Mouse (Mus musculus): ENCODE measurements around the gene Ppp1r15b. TPM values are rescaled to one million over a fixed set of nuclear protein-coding genes. Genes with fewer than 3 reads are reported as not detected.
A peak's percentile ranks its signal among the peaks of the same experiment; 100 is the strongest.

Ppp1r15b gene
- polyA plus RNA-seq, 1 experiment from 2014 or later: 48.9 TPM

DNA sequence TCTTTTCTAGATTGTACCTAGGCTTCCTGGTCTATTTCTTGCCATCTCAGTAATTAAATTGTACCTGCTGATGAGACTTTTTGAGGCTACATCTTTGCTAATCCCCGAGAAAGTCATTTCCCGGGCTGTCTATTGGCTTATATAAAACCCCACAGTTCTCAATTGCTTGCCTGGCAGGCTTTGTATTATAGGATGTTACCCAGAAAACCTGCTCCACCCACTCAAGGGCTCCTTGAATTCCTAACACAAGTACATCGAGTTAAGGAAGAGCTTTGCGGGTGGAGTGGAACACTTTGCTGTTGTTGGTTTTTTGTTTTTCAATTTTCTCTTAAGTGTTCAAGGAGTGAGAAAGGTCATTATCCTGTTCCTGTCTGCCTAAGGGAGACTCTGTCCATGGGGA is 41.5 kb upstream of the Ppp1r15b start:
- H3K9ac ChIP-seq (ENCODE audit: low read depth, low read length): no peak overlapping the region
- no peaks in the 10 kb centered on the region for H3K36me3 ChIP-seq (ENCODE audit: control insufficient read depth, insufficient read depth)
- no peak for ATAC-seq (ENCODE audit: low read depth)
- peaks cover 8% of the 10 kb centered on the region for H3K4me1 ChIP-seq (ENCODE audit: control insufficient read depth, low read depth, low read length)
- 70% methylated on average over 4 of the region's 4 CpGs for WGBS (ENCODE audit: insufficient replicate concordance)
- H3K27me3 ChIP-seq (ENCODE audit: control insufficient read depth, insufficient read depth, low read depth, low read length): no peaks in the 10 kb centered on the region
- no peak overlapping the region for H3K4me3 ChIP-seq (ENCODE audit: low read depth, low read length)
- no peaks in the 10 kb centered on the region for H3K9me3 ChIP-seq (replicated peaks; ENCODE audit: control insufficient read depth, low read length)
- no peak overlapping the region for H3K4me2 ChIP-seq (ENCODE audit: low read depth, low read length)
- H3K27ac ChIP-seq (ENCODE audit: low read length): no peak overlapping the region

DNA sequence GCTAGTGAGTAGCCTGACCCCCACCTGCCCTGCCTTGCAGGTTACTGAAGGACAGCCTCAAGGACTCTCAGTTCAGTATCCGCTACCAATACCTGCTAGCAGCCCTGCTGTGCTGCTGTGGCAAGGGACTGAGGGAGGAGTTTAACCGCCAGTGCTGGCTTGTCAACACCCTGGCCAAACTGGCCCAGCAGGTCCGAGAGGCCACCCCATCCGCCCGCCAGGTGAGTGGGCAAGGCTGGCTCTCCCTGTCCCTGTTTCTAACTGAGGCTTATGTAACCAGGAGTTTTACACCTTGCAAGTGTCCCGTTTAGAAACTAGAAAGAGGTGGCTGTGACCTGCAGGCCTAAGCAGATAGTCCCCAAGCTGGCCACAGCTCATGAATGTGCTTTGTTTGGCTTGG is 40.3 kb upstream of the Ppp1r15b start:
- Histone ChIP-seq H3K36me3 (ENCODE audit: control insufficient read depth, insufficient read depth) (no peaks in the 10 kb centered on the region), H3K4me1 (ENCODE audit: control insufficient read depth, low read depth, low read length) (no peaks in the 10 kb centered on the region; the same call in 1 of the 2 replicates), H3K4me2 (ENCODE audit: low read depth, low read length) (no peak overlapping the region), H3K9ac (ENCODE audit: low read depth, low read length) (no peak overlapping the region), H3K9me3 (replicated peaks; ENCODE audit: control insufficient read depth, low read length) (no peaks in the 10 kb centered on the region), H3K27me3 (ENCODE audit: control insufficient read depth, insufficient read depth, low read depth, low read length) (no peaks in the 10 kb centered on the region), H3K27ac (ENCODE audit: low read length) (no peak overlapping the region), H3K4me3 (ENCODE audit: low read depth, low read length) (no peak overlapping the region)
- WGBS (ENCODE audit: insufficient replicate concordance): 62% methylated on average over 6 of the region's 6 CpGs
- ATAC-seq (ENCODE audit: low read depth): no peak

- 78% methylated on average over 8 of the region's 8 CpGs for WGBS (ENCODE audit: insufficient replicate concordance)
- H3K4me3 ChIP-seq (ENCODE audit: low read depth, low read length): no peak overlapping the region
- no peak for ATAC-seq (ENCODE audit: low read depth)
- no peaks in the 10 kb centered on the region for H3K27me3 ChIP-seq (ENCODE audit: control insufficient read depth, insufficient read depth, low read depth, low read length)
- no peaks in the 10 kb centered on the region for H3K9me3 ChIP-seq (replicated peaks; ENCODE audit: control insufficient read depth, low read length)
- no peak overlapping the region for H3K9ac ChIP-seq (ENCODE audit: low read depth, low read length)
- H3K4me1 ChIP-seq (ENCODE audit: control insufficient read depth, low read depth, low read length): no peaks in the 10 kb centered on the region; the same call in 1 of the 2 replicates
- no peak overlapping the region for H3K27ac ChIP-seq (ENCODE audit: low read length)
- no peaks in the 10 kb centered on the region for H3K36me3 ChIP-seq (ENCODE audit: control insufficient read depth, insufficient read depth)
- H3K4me2 ChIP-seq (ENCODE audit: low read depth, low read length): no peak overlapping the region
Observed at GRCm38 (mm10) chr1:133091483-133091882, 39.5 kb upstream of the Ppp1r15b start.

DNA sequence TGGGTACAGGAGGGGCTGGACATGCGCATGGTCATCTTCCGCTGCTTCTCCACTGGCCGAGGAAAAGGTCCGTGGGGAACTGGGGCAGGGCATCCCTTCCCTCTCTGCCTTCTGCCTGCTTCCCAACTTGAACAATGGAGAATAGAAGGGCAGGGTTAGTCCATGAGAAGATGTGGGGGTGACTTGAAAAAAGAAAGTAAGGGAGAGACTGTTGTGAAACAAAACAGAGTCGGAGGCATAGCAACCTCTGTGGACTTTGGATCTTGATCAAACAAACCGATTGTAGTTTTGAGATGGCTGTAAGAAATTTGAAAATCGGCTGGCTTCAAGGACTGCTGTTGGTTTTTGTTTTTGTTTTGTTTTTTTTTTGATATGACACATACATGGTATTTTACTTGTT is 37.2 kb upstream of the Ppp1r15b start:
- H3K4me1 ChIP-seq (ENCODE audit: control insufficient read depth, low read depth, low read length): no peaks in the 10 kb centered on the region; the same call in 1 of the 2 replicates

GRCm38 (mm10) chr1:133100980-133101798 is 29.8 kb upstream of the Ppp1r15b start:
- WGBS (ENCODE audit: insufficient replicate concordance): 39% methylated on average over 17 of the region's 17 CpGs

More for the DNA sequence above, 37.2 kb upstream of the Ppp1r15b start:
- Histone ChIP-seq H3K4me2 (ENCODE audit: low read depth, low read length) (no peak overlapping the region; the same call in 1 of the 2 replicates), H3K9me3 (replicated peaks; ENCODE audit: control insufficient read depth, low read length) (no peaks in the 10 kb centered on the region), H3K27ac (ENCODE audit: low read length) (no peak overlapping the region), H3K9ac (ENCODE audit: low read depth, low read length) (no peak overlapping the region), H3K36me3 (ENCODE audit: control insufficient read depth, insufficient read depth) (no peaks in the 10 kb centered on the region), H3K4me3 (ENCODE audit: low read depth, low read length) (no peak overlapping the region), H3K27me3 (ENCODE audit: control insufficient read depth, insufficient read depth, low read depth, low read length) (no peaks in the 10 kb centered on the region)
- ATAC-seq (ENCODE audit: low read depth): peak; percentile 48; the same call in 1 of the 2 replicates
- WGBS (ENCODE audit: insufficient replicate concordance): 72% methylated on average over 7 of the region's 7 CpGs

DNA sequence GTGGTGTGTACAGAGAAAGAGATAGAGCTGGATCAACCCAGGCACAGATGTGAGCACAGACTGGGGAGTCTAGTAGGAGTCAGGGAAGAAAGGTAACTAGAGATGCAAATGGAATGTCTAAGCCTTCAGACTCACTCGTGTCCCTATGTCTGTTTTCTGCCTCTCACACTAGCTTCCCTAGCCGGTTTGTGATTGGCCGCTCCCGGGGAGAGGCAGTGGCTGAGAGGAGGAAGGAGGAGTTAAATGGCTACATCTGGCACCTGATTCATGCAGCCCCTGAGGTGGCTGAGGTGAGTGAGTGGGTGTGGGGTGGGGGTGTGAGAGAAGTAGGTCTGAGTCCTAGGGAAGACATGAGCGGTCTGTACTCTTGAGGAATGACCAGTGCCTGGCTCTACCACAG is 28.8 kb upstream of the Ppp1r15b start:
- no peak overlapping the region for H3K4me2 ChIP-seq (ENCODE audit: low read depth, low read length)
- no peak overlapping the region for H3K4me3 ChIP-seq (ENCODE audit: low read depth, low read length)
- H3K9me3 ChIP-seq (replicated peaks; ENCODE audit: control insufficient read depth, low read length): no peaks in the 10 kb centered on the region
- H3K4me1 ChIP-seq (ENCODE audit: control insufficient read depth, low read depth, low read length): peaks cover 2% of the 10 kb centered on the region
- H3K27ac ChIP-seq (ENCODE audit: low read length): no peak overlapping the region
- H3K36me3 ChIP-seq (ENCODE audit: control insufficient read depth, insufficient read depth): no peaks in the 10 kb centered on the region
- ATAC-seq (ENCODE audit: low read depth): peak; percentile 16; the same call in 1 of the 2 replicates
- H3K27me3 ChIP-seq (ENCODE audit: control insufficient read depth, insufficient read depth, low read depth, low read length): no peaks in the 10 kb centered on the region
- H3K9ac ChIP-seq (ENCODE audit: low read depth, low read length): no peak overlapping the region
- 76% methylated on average over 5 of the region's 5 CpGs for WGBS (ENCODE audit: insufficient replicate concordance)

More at GRCm38 (mm10) chr1:133100980-133101798, 29.8 kb upstream of the Ppp1r15b start:
- H3K9me3 ChIP-seq (replicated peaks; ENCODE audit: control insufficient read depth, low read length): no peaks in the 10 kb centered on the region
- peaks cover 2% of the 10 kb centered on the region for H3K4me1 ChIP-seq (ENCODE audit: control insufficient read depth, low read depth, low read length)
- no peak overlapping the region for H3K9ac ChIP-seq (ENCODE audit: low read depth, low read length)
- H3K4me2 ChIP-seq (ENCODE audit: low read depth, low read length): no peak overlapping the region
- H3K36me3 ChIP-seq (ENCODE audit: control insufficient read depth, insufficient read depth): no peaks in the 10 kb centered on the region
- H3K4me3 ChIP-seq (ENCODE audit: low read depth, low read length): no peak overlapping the region
- H3K27ac ChIP-seq (ENCODE audit: low read length): no peak overlapping the region
- no peaks in the 10 kb centered on the region for H3K27me3 ChIP-seq (ENCODE audit: control insufficient read depth, insufficient read depth, low read depth, low read length)
- peak; percentile 21; the same call in 1 of the 2 replicates for ATAC-seq (ENCODE audit: low read depth)

GRCm38 (mm10) chr1:133103315-133103714 is 27.6 kb upstream of the Ppp1r15b start:
- no peaks in the 10 kb centered on the region for H3K27me3 ChIP-seq (ENCODE audit: control insufficient read depth, insufficient read depth, low read depth, low read length)
- peaks cover 2% of the 10 kb centered on the region for H3K4me1 ChIP-seq (ENCODE audit: control insufficient read depth, low read depth, low read length)
- H3K36me3 ChIP-seq (ENCODE audit: control insufficient read depth, insufficient read depth): no peaks in the 10 kb centered on the region
- H3K4me2 ChIP-seq (ENCODE audit: low read depth, low read length): no peak overlapping the region
- H3K9me3 ChIP-seq (replicated peaks; ENCODE audit: control insufficient read depth, low read length): no peaks in the 10 kb centered on the region
- no peak for ATAC-seq (ENCODE audit: low read depth)
- H3K4me3 ChIP-seq (ENCODE audit: low read depth, low read length): no peak overlapping the region
- 73% methylated on average over 7 of the region's 7 CpGs for WGBS (ENCODE audit: insufficient replicate concordance)
- H3K27ac ChIP-seq (ENCODE audit: low read length): no peak overlapping the region
- H3K9ac ChIP-seq (ENCODE audit: low read depth, low read length): no peak overlapping the region

DNA sequence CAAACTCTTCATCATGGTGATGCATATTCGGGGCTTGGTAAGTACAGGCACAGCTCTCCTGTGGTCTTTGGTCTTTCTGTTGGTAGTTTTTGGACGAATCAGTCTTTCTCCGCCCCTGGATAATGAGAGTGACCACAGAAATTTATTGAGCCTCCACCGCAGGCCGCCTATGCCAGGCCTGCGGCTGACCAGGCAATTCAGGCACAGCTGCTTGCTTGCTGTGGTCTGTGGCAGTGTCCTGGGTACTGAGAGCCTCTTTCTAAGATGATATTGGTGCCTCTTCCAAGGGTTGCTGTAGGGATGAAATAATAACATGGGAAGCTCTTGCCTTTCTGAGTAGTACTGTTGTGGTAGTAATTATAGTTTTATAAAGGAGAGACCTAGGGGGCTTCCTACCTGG is 27.1 kb upstream of the Ppp1r15b start:
- no peaks in the 10 kb centered on the region for H3K36me3 ChIP-seq (ENCODE audit: control insufficient read depth, insufficient read depth)
- ATAC-seq (ENCODE audit: low read depth): no peak
- no peak overlapping the region for H3K4me3 ChIP-seq (ENCODE audit: low read depth, low read length)
- WGBS (ENCODE audit: insufficient replicate concordance): 69% methylated on average over 6 of the region's 6 CpGs
- H3K27ac ChIP-seq (ENCODE audit: low read length): no peak overlapping the region
- no peaks in the 10 kb centered on the region for H3K9me3 ChIP-seq (replicated peaks; ENCODE audit: control insufficient read depth, low read length)
- no peaks in the 10 kb centered on the region for H3K27me3 ChIP-seq (ENCODE audit: control insufficient read depth, insufficient read depth, low read depth, low read length)
- no peak overlapping the region for H3K4me2 ChIP-seq (ENCODE audit: low read depth, low read length)
- peaks cover 2% of the 10 kb centered on the region for H3K4me1 ChIP-seq (ENCODE audit: control insufficient read depth, low read depth, low read length)
- no peak overlapping the region for H3K9ac ChIP-seq (ENCODE audit: low read depth, low read length)

DNA sequence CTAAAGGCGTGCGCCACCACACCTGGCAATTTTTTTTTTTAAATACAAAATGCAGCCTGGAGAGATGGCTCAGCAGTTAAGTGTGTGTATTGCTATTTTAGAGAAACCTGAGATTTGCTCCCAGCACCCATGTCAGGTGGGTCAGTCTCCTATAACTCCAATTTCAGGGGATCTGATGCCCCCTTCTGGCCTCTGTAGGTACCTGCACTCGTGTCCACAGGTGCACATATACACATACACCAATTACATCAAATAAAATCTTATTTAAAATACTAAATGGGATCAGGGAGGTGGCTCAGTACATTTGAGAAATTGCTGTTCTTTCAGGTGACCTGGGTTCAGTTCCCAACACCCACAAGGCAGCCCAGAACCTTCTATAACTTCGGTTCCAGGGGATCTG is 14.8 kb upstream of the Ppp1r15b start:
- Histone ChIP-seq H3K27me3 (ENCODE audit: control insufficient read depth, insufficient read depth, low read depth, low read length) (no peaks in the 10 kb centered on the region), H3K4me1 (ENCODE audit: control insufficient read depth, low read depth, low read length) (peaks cover 29% of the 10 kb centered on the region), H3K36me3 (ENCODE audit: control insufficient read depth, insufficient read depth) (no peaks in the 10 kb centered on the region), H3K9ac (ENCODE audit: low read depth, low read length) (no peak overlapping the region), H3K4me3 (ENCODE audit: low read depth, low read length) (no peak overlapping the region), H3K9me3 (replicated peaks; ENCODE audit: control insufficient read depth, low read length) (no peaks in the 10 kb centered on the region), H3K4me2 (ENCODE audit: low read depth, low read length) (no peak overlapping the region), H3K27ac (ENCODE audit: low read length) (no peak overlapping the region)
- no peak for ATAC-seq (ENCODE audit: low read depth)
- 74% methylated on average over 4 of the region's 4 CpGs for WGBS (ENCODE audit: insufficient replicate concordance)

Measured in liver, embryonic 16.5 days (tissue).